In the genomic region with DNA sequence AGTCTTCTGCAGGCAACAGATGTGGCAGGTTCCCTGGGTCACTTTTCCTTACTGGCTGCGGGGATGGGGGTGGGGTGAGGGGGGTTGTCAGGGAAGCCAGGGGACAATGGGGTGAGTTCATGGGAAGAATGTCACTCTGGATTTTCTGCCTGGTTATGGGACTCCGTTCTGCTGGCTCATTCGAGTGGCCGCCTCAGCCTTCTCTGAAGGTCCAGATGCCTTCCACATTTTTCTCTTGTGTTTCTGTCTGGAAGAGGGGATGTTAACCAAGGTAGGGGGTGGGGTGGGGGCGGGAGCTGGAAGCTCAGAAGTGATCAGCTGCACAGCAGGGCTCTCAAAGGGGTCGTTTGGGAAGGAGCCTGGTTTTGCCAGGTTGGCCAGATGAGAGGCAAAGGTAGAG, we compare ENCODE assay signal across 11 mouse cellular contexts. TPM values are rescaled to one million over a fixed set of nuclear protein-coding genes. Genes with fewer than 3 reads are reported as not detected.
DNase-seq lines count a peak whose midpoint lies in the region; ATAC-seq and TF ChIP-seq lines count a peak whose summit lies in the region.
"Had no signal": no experiment of that assay in that cellular context is flagged by ENCODE, and none has a peak within 500 bp of the region (broad histone marks: within the 10 kb centered on the region; RNA-seq: fewer than 3 reads in every experiment).

No protein-coding gene starts in this region.

- ATAC-seq in lung, embryonic 15.5 days (ENCODE audit: borderline replicate concordance, extremely low read depth, low FRiP score, low TSS enrichment), result no peak
- ATAC-seq in forebrain, embryonic 14.5 days, result no peak; the same call in 1 of the 2 replicates
- no peak for ATAC-seq in liver, postnatal 0 days
- no peak for ATAC-seq in stomach, embryonic 16.5 days (ENCODE audit: insufficient read depth, low FRiP score)
- ATAC-seq: Patski had no signal

- no peak for TF ChIP-seq CTCF in liver, postnatal 0 days (IDR thresholded peaks at IDR 0.05; ENCODE audit: low read depth)

- intact Hi-C loops in left cerebral cortex, postnatal 36 days (cut with DNase I), result loop anchor here (5.0 to 10.0 kb wide), 2 partner anchors 74 to 92 kb away; no protein-coding TSS in a partner anchor

- no peak for TF ChIP-seq EP300 in liver, postnatal 0 days (IDR thresholded peaks at IDR 0.05; ENCODE audit: low read depth)

- no peaks in the 10 kb centered on the region for H3K9me3 ChIP-seq in lung, embryonic 15.5 days
- H3K9me3 ChIP-seq in forebrain, embryonic 14.5 days (replicated peaks; ENCODE audit: control insufficient read depth, low read length), result no peaks in the 10 kb centered on the region
- H3K9me3 ChIP-seq in liver, postnatal 0 days (ENCODE audit: low read length), result no peaks in the 10 kb centered on the region
- H3K9me3 ChIP-seq in stomach, embryonic 16.5 days (replicated peaks; ENCODE audit: control insufficient read depth, low read length), result no peaks in the 10 kb centered on the region

- peak overlapping the region; percentile 98 for H3K4me2 ChIP-seq in lung, embryonic 15.5 days
- peak overlapping the region; percentile 88 for H3K4me2 ChIP-seq in forebrain, embryonic 14.5 days (ENCODE audit: low read length)
- peak overlapping the region; percentile 66 for H3K4me2 ChIP-seq in liver, postnatal 0 days (ENCODE audit: low read depth, low read length)
- H3K4me2 ChIP-seq in stomach, embryonic 16.5 days (ENCODE audit: low read depth, low read length), result peak overlapping the region; percentile 94

- peak overlapping the region; percentile 61 for H3K9ac ChIP-seq in lung, embryonic 15.5 days
- peak overlapping the region; percentile 91 for H3K9ac ChIP-seq in forebrain, embryonic 14.5 days (ENCODE audit: low read length)
- H3K9ac ChIP-seq in liver, postnatal 0 days (replicated peaks), result peak overlapping the region; percentile 80
- peak overlapping the region; percentile 81 for H3K9ac ChIP-seq in stomach, embryonic 16.5 days (ENCODE audit: low read length)

- peaks cover 21% of the 10 kb centered on the region for H3K27me3 ChIP-seq in lung, embryonic 15.5 days
- H3K27me3 ChIP-seq in forebrain, embryonic 14.5 days (replicated peaks; ENCODE audit: control insufficient read depth, insufficient read depth, low read length), result no peaks in the 10 kb centered on the region
- peaks cover 20% of the 10 kb centered on the region for H3K27me3 ChIP-seq in liver, postnatal 0 days (ENCODE audit: insufficient read depth, low read length)
- H3K27me3 ChIP-seq in stomach, embryonic 16.5 days (ENCODE audit: control insufficient read depth, insufficient read depth, low read length), result no peaks in the 10 kb centered on the region
- H3K27me3 ChIP-seq: Patski had no signal

- H3K27ac ChIP-seq in lung, embryonic 15.5 days, result peak overlapping the region; percentile 55
- H3K27ac ChIP-seq in forebrain, embryonic 14.5 days (ENCODE audit: low read depth, low read length), result peak overlapping the region; percentile 84
- H3K27ac ChIP-seq in liver, postnatal 0 days (ENCODE audit: low read depth), result 0 out of 2 replicates have a peak overlapping the region, but pooled peaks have one; percentile 3
- H3K27ac ChIP-seq in stomach, embryonic 16.5 days (ENCODE audit: low read length), result peak overlapping the region; percentile 12

- WGBS in lung, embryonic 15.5 days, result 12% methylated on average over 6 of the region's 6 CpGs
- 2% methylated on average over 6 of the region's 6 CpGs for WGBS in forebrain, embryonic 14.5 days
- WGBS in liver, postnatal 0 days (ENCODE audit: insufficient replicate concordance), result 20% methylated on average over 6 of the region's 6 CpGs
- WGBS in stomach, embryonic 16.5 days, result 9% methylated on average over 6 of the region's 6 CpGs

- DNase-seq in lung, postnatal 36 days, result no peak
- peak; percentile 46 for DNase-seq in forebrain, embryonic 14.5 days (ENCODE audit: low spot score)
- DNase-seq in liver, postnatal 0 days, result no peak
- DNase-seq in cerebellum, postnatal 4 days (ENCODE audit: low spot score in 2 of 2), result no peak
- no peak for DNase-seq in left cerebral cortex, postnatal 36 days (ENCODE audit: low spot score in 2 of 2)
- DNase-seq in thymus, postnatal 14 days, result no peak
- DNase-seq: cerebellum, postnatal 36 days had no signal

- H3K4me3 ChIP-seq in lung, embryonic 15.5 days, result peak overlapping the region; percentile 67
- H3K4me3 ChIP-seq in forebrain, embryonic 14.5 days (ENCODE audit: low read depth, low read length), result peak overlapping the region; percentile 78
- H3K4me3 ChIP-seq in liver, postnatal 0 days (ENCODE audit: low read depth, low read length), result peak overlapping the region; percentile 61
- peak overlapping the region; percentile 69 for H3K4me3 ChIP-seq in stomach, embryonic 16.5 days (replicated peaks; ENCODE audit: low read length)
- H3K4me3 ChIP-seq: megakaryocyte, embryonic 14.5 days had no signal

- H3K4me1 ChIP-seq in lung, embryonic 15.5 days, result peaks cover 31% of the 10 kb centered on the region
- peaks cover 19% of the 10 kb centered on the region for H3K4me1 ChIP-seq in forebrain, embryonic 14.5 days (ENCODE audit: control insufficient read depth, insufficient read depth, low read length)
- H3K4me1 ChIP-seq in liver, postnatal 0 days (ENCODE audit: insufficient read depth), result peaks cover 8% of the 10 kb centered on the region; the same call in 1 of the 2 replicates
- H3K4me1 ChIP-seq in stomach, embryonic 16.5 days (ENCODE audit: control insufficient read depth, insufficient read depth, low read length), result peaks cover 13% of the 10 kb centered on the region

- no peaks in the 10 kb centered on the region for H3K36me3 ChIP-seq in lung, embryonic 15.5 days
- H3K36me3 ChIP-seq in forebrain, embryonic 14.5 days (ENCODE audit: control insufficient read depth, insufficient read depth, low read length), result peaks cover 10% of the 10 kb centered on the region
- 0 out of 2 replicates have a peak, but pooled peaks cover 5% of the 10 kb centered on the region for H3K36me3 ChIP-seq in liver, postnatal 0 days (replicated peaks; ENCODE audit: insufficient read depth, low read length)
- H3K36me3 ChIP-seq in stomach, embryonic 16.5 days (ENCODE audit: control insufficient read depth, insufficient read depth, low read length), result no peaks in the 10 kb centered on the region

RNA-seq across cellular contexts. Expression of gene Igfbp2, which starts 2.1 kb away (rescaled TPM):
- 344 and 357 TPM in 2 replicates for polyA plus RNA-seq in lung, embryonic 15.5 days (2015; fragmentation: Nextera tagmentation; extraction: Ambion mirVana)
- 384 and 410 TPM in 2 replicates for polyA plus RNA-seq in forebrain, embryonic 14.5 days (2014; fragmentation: Nextera tagmentation; extraction: Ambion mirVana)
- polyA plus RNA-seq in liver, postnatal 0 days (2015; fragmentation: Nextera tagmentation; extraction: Ambion mirVana), result 3,364 and 3,428 TPM in 2 replicates
- 375 and 392 TPM in 2 replicates for polyA plus RNA-seq in stomach, embryonic 16.5 days (2015; fragmentation: Nextera tagmentation; extraction: Ambion mirVana)
- total RNA-seq in left cerebral cortex, postnatal 36 days (2021), result 10 to 100 TPM; 75.9 to 80.0 TPM

RNA-seq across cellular contexts. Expression of gene Igfbp5, which starts 48.2 kb away (rescaled TPM):
- 72.0 and 76.7 TPM in 2 replicates for polyA plus RNA-seq in lung, embryonic 15.5 days (2015; fragmentation: Nextera tagmentation; extraction: Ambion mirVana)
- 17.9 and 19.7 TPM in 2 replicates for polyA plus RNA-seq in forebrain, embryonic 14.5 days (2014; fragmentation: Nextera tagmentation; extraction: Ambion mirVana)
- polyA plus RNA-seq in liver, postnatal 0 days (2015; fragmentation: Nextera tagmentation; extraction: Ambion mirVana), result 2.4 and 2.5 TPM in 2 replicates
- polyA plus RNA-seq in stomach, embryonic 16.5 days (2015; fragmentation: Nextera tagmentation; extraction: Ambion mirVana), result 122 and 123 TPM in 2 replicates
- 10 to 100 TPM; 52.4 to 61.4 TPM for total RNA-seq in left cerebral cortex, postnatal 36 days (2021)

Comparison
In these comparisons a context has a peak if more than half of its experiments do, and no peak if none do; other contexts are left out.
1. H3K27ac ChIP-seq: peak in every context shown above with its lines; median percentile 84 in forebrain, embryonic 14.5 days; 55 in lung, embryonic 15.5 days; 12 in stomach, embryonic 16.5 days; 3 in liver, postnatal 0 days.